Mouse (Mus musculus): ENCODE measurements around the gene Nr1d1. TPM values are rescaled to one million over a fixed set of nuclear protein-coding genes. Genes with fewer than 3 reads are reported as not detected.

The Nr1d1 gene
- polyA plus RNA-seq, 1 experiment from 2014 or later: 0.93 TPM

DNA sequence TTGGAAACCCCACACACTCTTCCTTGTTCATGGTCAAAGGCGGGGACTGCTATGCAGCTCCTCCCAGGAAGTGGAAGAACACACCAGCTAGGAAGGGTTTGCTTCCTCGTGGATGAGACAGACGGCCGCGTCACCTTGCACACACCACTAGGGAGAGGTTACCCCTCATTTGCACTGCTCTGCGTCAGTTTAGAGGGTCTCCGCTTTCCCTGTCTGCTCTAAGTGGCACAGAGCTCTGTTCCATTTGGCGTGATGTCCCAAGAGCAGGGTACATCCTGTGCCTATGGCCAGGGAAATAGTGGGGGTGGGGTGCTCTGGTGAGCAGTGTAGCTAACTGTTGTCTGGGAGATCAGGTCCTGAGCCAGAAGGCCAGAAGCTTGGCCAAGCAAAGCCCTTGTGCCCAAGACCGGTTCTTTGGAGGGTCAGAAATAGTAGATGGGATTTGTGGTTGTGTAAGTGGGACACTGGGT lies 20.9 kb downstream of the Nr1d1 start:
- no peaks in the 10 kb centered on the region for H3K9me3 ChIP-seq
- H3K4me2 ChIP-seq (replicated peaks): peak overlapping the region; percentile 19; the same call in 1 of the 2 replicates
- no peaks in the 10 kb centered on the region for H3K27me3 ChIP-seq
- peaks cover 45% of the 10 kb centered on the region for H3K36me3 ChIP-seq
- WGBS: 77% methylated on average over 9 of the region's 9 CpGs
- peak overlapping the region; percentile 28; the same call in 1 of the 2 replicates for H3K27ac ChIP-seq
- H3K4me1 ChIP-seq: peaks cover 58% of the 10 kb centered on the region
- H3K4me3 ChIP-seq: no peak overlapping the region
- no peak for ATAC-seq (ENCODE audit: low FRiP score, low read depth)
- H3K9ac ChIP-seq: peak overlapping the region; percentile 8; the same call in 1 of the 2 replicates

DNA sequence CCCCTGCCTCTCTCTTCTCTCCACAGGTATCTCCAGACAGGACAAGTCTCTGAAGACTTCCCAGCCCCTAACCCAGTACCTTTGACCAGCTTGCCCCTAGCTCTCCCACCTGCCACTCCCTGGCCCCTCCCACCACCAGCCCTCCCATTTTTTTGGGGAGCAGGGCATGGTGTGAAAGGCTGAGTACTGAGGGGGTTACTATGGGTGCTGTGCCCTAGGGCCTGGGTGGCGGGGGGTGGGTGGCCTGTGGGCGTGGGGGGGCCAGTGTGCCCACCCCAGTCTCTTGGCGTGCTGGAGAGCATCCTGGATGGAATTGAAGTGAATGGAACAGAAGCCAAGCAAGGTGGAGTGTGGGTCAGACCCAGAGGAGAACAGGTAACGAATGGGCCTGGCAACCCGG lies 21.9 kb downstream of the Nr1d1 start:
- H3K9ac ChIP-seq: no peak overlapping the region
- H3K4me3 ChIP-seq: no peak overlapping the region
- H3K9me3 ChIP-seq: no peaks in the 10 kb centered on the region
- ATAC-seq (ENCODE audit: low FRiP score, low read depth): no peak
- H3K4me1 ChIP-seq: peaks cover 67% of the 10 kb centered on the region
- H3K27me3 ChIP-seq: no peaks in the 10 kb centered on the region
- WGBS: 94% methylated on average over 5 of the region's 5 CpGs
- H3K4me2 ChIP-seq (replicated peaks): no peak overlapping the region
- H3K36me3 ChIP-seq: peaks cover 36% of the 10 kb centered on the region
- no peak overlapping the region for H3K27ac ChIP-seq

DNA sequence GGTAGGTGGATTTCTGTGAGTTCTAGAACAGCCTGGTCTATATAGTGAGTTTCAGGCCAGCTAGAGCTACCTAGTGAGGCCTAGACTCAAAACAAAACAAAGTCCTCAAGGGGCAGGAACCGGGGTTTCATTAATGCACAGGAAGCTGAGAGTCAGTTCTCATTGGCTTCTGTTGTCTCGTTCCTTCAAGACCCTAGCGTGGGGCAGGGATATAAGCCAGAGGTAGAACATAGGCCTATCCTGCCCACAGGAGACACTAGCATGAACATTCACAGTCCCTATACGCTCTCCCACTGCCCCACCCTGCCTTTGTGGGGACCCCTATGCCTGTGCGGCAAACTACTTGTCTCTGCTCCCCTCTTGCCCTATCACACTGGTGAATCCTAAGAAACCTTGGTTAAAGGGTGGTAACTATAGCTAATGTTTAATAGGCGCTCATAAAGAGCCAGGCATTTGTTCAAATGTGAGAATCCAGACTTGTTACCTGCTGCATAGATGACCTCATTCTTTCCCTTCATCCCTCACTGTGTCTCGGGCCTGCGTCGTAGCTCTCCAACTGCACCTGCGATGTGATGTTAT lies 22.5 kb downstream of the Nr1d1 start:
- ATAC-seq (ENCODE audit: low FRiP score, low read depth): no peak
- H3K4me1 ChIP-seq: peaks cover 73% of the 10 kb centered on the region
- no peak overlapping the region for H3K4me2 ChIP-seq (replicated peaks)
- H3K36me3 ChIP-seq: peaks cover 32% of the 10 kb centered on the region
- no peaks in the 10 kb centered on the region for H3K27me3 ChIP-seq
- 80% methylated on average over 10 of the region's 10 CpGs for WGBS
- no peaks in the 10 kb centered on the region for H3K9me3 ChIP-seq
- no peak overlapping the region for H3K4me3 ChIP-seq
- peak overlapping the region; percentile 26; the same call in 1 of the 2 replicates for H3K9ac ChIP-seq
- H3K27ac ChIP-seq: peak overlapping the region; percentile 22; the same call in 1 of the 2 replicates

DNA sequence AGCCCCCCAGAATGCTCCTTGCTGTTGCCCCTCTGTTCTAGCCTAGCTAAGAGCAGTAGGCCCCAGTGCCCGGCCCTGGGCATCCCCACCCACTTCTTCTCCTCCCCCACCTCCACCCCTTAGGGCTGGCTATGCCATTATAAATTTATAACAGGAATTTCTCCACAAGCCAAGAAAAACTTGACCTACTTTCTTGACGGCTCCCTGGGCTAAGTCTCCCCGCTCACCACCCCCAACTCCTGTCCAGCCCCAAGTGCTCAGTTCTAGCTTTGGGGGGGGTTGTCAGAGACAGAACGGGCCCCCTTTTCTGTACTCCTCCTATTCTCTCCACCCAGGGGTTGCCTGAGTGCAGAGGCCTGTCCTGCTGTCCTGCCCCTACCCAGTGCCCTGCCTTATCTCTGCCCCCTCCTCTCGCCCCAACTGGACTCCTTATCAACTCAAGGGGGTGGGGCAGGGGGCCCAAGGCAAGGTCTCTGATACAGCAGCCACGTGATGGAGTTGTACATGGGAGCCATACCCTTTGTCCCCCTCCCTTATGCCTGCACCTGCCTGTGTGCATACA lies 23.8 kb downstream of the Nr1d1 start:
- H3K27me3 ChIP-seq: no peaks in the 10 kb centered on the region
- WGBS: 39% methylated on average over 6 of the region's 6 CpGs
- peak overlapping the region; percentile 56 for H3K9ac ChIP-seq
- no peak overlapping the region for H3K4me3 ChIP-seq
- H3K4me2 ChIP-seq (replicated peaks): peak overlapping the region; percentile 59
- no peak; the same call in 1 of the 2 replicates for ATAC-seq (ENCODE audit: low FRiP score, low read depth)
- peaks cover 19% of the 10 kb centered on the region for H3K36me3 ChIP-seq
- peak overlapping the region; percentile 85 for H3K27ac ChIP-seq
- H3K9me3 ChIP-seq: no peaks in the 10 kb centered on the region
- peaks cover 85% of the 10 kb centered on the region for H3K4me1 ChIP-seq

DNA sequence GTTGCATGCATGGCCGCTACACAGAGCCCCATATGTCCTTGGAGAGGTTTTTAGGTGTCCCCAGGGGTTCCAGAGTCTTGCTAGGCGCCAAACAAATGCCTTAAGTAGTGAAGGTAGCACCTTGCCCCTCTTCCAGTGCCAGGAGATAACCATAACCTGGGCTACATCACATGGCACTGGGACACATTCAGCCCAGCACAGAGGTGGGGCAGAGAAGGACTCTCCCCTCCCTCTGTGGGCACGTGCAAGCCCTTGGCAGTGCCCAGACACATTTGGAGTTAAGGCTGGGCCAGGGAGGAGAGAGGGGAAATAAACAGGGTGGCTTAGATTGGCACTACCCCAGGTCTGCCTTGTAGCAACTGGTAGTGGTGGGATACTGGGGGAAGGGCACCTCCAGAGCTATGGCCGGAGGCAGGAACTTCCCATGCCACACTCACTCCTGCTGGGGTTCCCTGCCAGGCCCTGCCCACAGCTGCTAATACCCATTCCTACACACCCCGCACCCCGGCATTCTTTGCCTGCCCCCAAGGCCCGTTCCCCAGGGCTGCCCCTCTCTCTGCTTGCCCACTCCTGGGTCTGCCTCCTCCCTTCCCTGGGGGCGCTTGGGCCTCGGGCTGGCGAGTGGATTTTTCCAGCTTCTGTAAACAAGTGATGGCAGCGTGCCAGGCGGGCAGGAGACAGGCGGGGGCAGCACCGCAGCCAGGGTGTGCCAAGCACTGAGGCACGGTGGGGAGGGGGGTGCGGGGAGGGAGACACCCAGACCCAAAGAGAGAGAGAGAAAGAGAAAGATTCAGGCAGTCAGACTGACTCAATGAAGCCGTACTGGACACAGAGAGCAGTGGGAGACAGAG lies 24.6 kb downstream of the Nr1d1 start:
- peak overlapping the region; percentile 59 for H3K4me2 ChIP-seq (replicated peaks)

DNA sequence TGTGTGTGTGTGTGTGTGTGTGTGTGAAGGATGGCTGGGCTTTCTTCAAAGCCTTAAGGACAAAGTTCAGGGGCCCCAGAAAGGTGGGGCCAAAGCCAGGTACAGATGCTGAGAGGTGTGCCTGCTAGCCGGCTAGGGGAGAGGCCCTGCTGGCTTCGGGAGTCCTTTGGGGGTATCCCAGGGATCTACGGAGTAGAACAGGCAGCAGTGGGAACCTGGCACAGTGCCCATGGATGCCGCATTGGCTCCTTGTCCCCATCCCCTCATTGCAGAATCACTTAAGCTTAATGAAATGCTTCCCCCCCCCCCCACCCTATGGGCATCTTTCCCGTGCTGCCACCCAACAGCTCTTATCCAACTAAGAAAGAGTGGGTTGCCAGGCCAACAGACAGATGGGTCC lies 25.4 kb downstream of the Nr1d1 start:
- no peaks in the 10 kb centered on the region for H3K27me3 ChIP-seq
- H3K4me3 ChIP-seq: no peak overlapping the region
- peaks cover 98% of the 10 kb centered on the region for H3K4me1 ChIP-seq
- H3K9ac ChIP-seq: no peak overlapping the region
- ATAC-seq (ENCODE audit: low FRiP score, low read depth): no peak
- H3K9me3 ChIP-seq: no peaks in the 10 kb centered on the region
- peak overlapping the region; percentile 85; the same call in 1 of the 2 replicates for H3K27ac ChIP-seq
- WGBS: 41% methylated on average over 5 of the region's 5 CpGs
- H3K4me2 ChIP-seq (replicated peaks): peak overlapping the region; percentile 59
- peaks cover 14% of the 10 kb centered on the region for H3K36me3 ChIP-seq

More for the DNA sequence above, 24.6 kb downstream of the Nr1d1 start:
- H3K4me3 ChIP-seq: no peak overlapping the region
- peaks cover 92% of the 10 kb centered on the region for H3K4me1 ChIP-seq
- no peaks in the 10 kb centered on the region for H3K27me3 ChIP-seq
- H3K9me3 ChIP-seq: no peaks in the 10 kb centered on the region
- H3K36me3 ChIP-seq: peaks cover 14% of the 10 kb centered on the region
- WGBS: 28% methylated on average over 17 of the region's 17 CpGs
- H3K9ac ChIP-seq: peak overlapping the region; percentile 56
- ATAC-seq (ENCODE audit: low FRiP score, low read depth): no peak; the same call in 1 of the 2 replicates
- H3K27ac ChIP-seq: peak overlapping the region; percentile 85

DNA sequence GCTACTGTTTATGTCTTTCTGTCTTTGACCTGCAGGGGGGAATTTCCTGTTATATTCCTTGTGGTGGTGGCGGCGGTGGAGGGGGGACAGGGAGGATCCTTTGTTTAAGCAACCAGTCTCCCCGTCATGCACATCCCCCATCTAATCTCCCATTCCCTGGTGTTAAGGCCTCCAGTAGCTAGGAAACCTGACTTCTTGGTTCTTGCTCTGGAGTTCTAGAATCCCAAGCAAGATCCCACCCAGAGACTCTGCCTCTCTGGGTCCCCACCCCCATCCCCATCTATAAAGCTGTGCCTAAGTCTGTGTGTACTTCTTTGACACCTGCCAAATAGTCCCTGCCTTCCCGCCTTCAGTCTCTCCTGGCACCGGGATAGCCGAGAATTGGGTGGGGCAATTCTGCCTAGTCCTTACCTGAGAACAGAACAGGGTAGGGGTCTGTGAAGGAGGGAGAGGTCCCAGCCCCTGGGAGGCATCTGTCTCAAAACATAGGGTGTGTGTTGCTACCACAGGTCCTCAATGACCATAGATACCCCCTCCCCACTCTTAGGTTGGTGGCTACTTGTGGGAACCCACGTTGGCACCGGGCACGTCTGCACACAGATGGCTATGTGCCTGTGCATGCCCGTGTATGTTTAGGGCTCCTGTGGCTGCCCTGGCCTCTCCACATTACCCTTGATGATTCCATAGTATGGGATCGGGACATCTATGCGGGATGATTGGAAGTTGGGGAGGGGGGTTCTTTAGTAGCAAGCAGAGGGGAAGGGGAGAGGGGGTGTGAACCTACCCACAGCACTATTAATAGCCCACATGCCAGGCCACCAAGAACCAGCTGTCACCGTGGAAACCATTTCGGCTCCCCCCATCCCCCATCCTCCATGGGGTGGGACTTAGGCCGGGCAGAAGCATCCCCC lies 26.4 kb downstream of the Nr1d1 start:
- H3K9me3 ChIP-seq: no peaks in the 10 kb centered on the region
- peaks cover 98% of the 10 kb centered on the region for H3K4me1 ChIP-seq
- no peak overlapping the region for H3K9ac ChIP-seq
- whole genome bisulfite sequencing: 30% methylated on average over 15 of the region's 15 CpGs
- H3K27ac ChIP-seq: peak overlapping the region; percentile 84; the same call in 1 of the 2 replicates
- no peak for ATAC-seq (ENCODE audit: low FRiP score, low read depth)
- H3K36me3 ChIP-seq: peaks cover 7% of the 10 kb centered on the region
- H3K4me3 ChIP-seq: no peak overlapping the region
- H3K27me3 ChIP-seq: no peaks in the 10 kb centered on the region
- peak overlapping the region; percentile 59 for H3K4me2 ChIP-seq (replicated peaks)

DNA sequence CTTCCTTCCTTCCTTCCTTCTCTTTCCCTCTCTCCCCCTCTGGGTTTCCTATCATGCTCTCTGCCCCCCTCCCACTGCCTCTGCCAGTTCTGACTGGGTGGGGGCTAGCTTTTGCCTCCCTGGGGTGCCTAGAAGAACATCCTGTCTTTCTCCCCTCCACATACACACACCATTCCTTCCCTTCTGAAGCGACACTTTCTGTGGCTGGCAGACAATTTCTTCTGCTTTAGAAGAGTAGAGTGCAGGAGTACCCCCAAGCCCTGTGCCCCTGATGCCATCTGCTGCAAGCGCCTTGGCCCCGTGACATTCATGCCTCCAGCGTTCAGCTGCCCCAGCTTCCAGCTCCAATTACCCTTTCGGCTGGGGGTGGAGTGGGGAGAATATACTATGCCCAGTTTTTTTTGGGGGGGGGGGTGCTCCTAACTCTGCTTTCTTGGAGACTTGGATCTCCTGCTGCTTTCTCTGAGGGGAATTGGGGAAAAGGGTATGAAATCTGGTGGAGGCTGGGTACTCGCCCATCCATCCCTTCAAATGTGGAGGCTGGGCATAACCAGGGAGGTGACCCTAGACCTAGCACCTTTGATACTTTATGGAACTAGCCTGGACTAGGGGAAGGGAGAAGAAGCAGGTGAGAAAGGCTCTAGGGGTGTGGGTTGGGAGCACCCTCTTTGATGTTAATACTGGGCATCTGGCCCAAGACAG lies 27.2 kb downstream of the Nr1d1 start:
- 22% methylated on average over 6 of the region's 6 CpGs for WGBS

DNA sequence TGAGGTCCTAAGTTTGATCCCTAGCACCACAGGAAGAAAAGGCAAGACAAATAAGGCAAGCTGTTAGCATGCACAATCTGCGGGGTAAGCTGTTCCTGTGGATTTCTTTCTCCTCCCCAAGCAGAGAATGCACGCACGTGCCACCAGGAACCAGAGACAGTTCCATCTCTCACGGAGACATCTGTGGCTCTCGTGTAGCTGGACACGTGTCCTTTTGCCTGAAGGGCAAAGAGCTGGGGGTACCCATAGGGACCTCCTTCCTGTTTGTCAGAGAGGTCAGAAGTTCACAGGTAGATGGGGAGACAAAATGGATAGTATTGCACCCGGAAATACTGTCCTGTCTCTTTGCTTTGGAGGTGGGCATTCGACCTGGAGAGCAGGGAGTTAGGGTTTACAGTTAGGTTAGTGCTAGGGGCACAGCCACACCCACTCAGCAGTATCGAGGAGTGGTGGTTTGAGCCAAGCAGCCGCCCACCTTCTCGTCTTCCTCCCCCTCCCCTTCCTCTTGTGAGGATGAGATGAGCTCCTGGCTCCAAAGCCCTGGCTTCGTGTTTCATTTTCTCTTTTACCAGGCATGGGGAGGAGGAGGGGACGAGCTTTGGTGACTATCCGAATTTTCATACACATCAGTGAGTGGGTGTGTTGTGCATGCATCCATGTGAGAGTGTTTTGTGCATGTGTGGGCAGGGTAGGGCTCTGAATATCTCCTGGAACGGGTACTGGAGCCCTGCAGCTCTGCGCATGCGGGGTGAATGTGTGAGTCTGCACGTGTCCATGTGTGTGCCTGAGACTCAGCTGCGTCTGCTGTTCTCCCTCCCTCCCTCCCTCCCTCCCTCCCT lies 28.1 kb downstream of the Nr1d1 start:
- no peaks in the 10 kb centered on the region for H3K36me3 ChIP-seq
- peak; percentile 81 for ATAC-seq (ENCODE audit: low FRiP score, low read depth)
- H3K4me1 ChIP-seq: peaks cover 93% of the 10 kb centered on the region
- H3K27me3 ChIP-seq: no peaks in the 10 kb centered on the region
- peak overlapping the region; percentile 26 for H3K4me3 ChIP-seq
- H3K9ac ChIP-seq: peak overlapping the region; percentile 25; the same call in 1 of the 2 replicates
- 7% methylated on average over 19 of the region's 19 CpGs for WGBS
- H3K9me3 ChIP-seq: no peaks in the 10 kb centered on the region
- H3K4me2 ChIP-seq (replicated peaks): peak overlapping the region; percentile 59
- peak overlapping the region; percentile 69 for H3K27ac ChIP-seq

More for the DNA sequence above, 27.2 kb downstream of the Nr1d1 start:
- H3K36me3 ChIP-seq: no peaks in the 10 kb centered on the region; the same call in 1 of the 2 replicates
- H3K9me3 ChIP-seq: no peaks in the 10 kb centered on the region
- no peak overlapping the region for H3K9ac ChIP-seq
- H3K27ac ChIP-seq: peak overlapping the region; percentile 84
- no peaks in the 10 kb centered on the region for H3K27me3 ChIP-seq
- no peak for ATAC-seq (ENCODE audit: low FRiP score, low read depth)
- peaks cover 98% of the 10 kb centered on the region for H3K4me1 ChIP-seq
- peak overlapping the region; percentile 5; the same call in 1 of the 2 replicates for H3K4me3 ChIP-seq
- H3K4me2 ChIP-seq (replicated peaks): peak overlapping the region; percentile 59

All from limb, embryonic 13.5 days (tissue).